Mouse (Mus musculus): ENCODE data around the gene Slc9a6. TPM values are rescaled to one million over a fixed set of nuclear protein-coding genes. Genes with fewer than 3 reads are reported as not detected.

Slc9a6 gene
- total RNA-seq (2021), result 100 to 1,000 TPM in 1 of 2 experiments, 10 to 100 TPM in 1; 93.7 to 109 TPM

GRCm38 (mm10) chrX:56609623-56610317 is at the start of gene Slc9a6:
Gene Slc9a6, plus strand, starts transcription at chrX:56609757.
- intact Hi-C loops (cut with DNase I), result no loop called here
- peak; percentile 19 to 86 for DNase-seq (ENCODE audit: extremely low spot score in 1 of 2, low spot score in 2 of 2)

GRCm38 (mm10) chrX:56572465-56572864 is 37.1 kb upstream of the Slc9a6 start:
- intact Hi-C loops (cut with DNase I), result no loop called here

GRCm38 (mm10) chrX:56578200-56578599 is 31.4 kb upstream of the Slc9a6 start:
- no peak for DNase-seq (ENCODE audit: extremely low spot score in 1 of 2, low spot score in 2 of 2)
- intact Hi-C loops (cut with DNase I), result no loop called here

More at GRCm38 (mm10) chrX:56572465-56572864, 37.1 kb upstream of the Slc9a6 start:
- DNase-seq (ENCODE audit: extremely low spot score in 1 of 2, low spot score in 2 of 2), result no peak

GRCm38 (mm10) chrX:56597219-56597886 is 12.2 kb upstream of the Slc9a6 start:
- peak in 1 of 2 experiments; percentile 25 for DNase-seq (ENCODE audit: extremely low spot score in 1 of 2, low spot score in 2 of 2)
- intact Hi-C loops (cut with DNase I), result no loop called here

- intact Hi-C loops (cut with DNase I), result no loop called here
Measured at GRCm38 (mm10) chrX:56597887-56598640, 11.5 kb upstream of the Slc9a6 start, which contains the start of gene Mmgt1. Gene Mmgt1, minus strand, starts transcription at chrX:56598069.

GRCm38 (mm10) chrX:56606536-56606935 is 3.0 kb upstream of the Slc9a6 start:
- intact Hi-C loops (cut with DNase I), result no loop called here
- no peak for DNase-seq (ENCODE audit: extremely low spot score in 1 of 2, low spot score in 2 of 2)

More at GRCm38 (mm10) chrX:56597887-56598640, 11.5 kb upstream of the Slc9a6 start, which contains the start of gene Mmgt1:
- DNase-seq (ENCODE audit: extremely low spot score in 1 of 2, low spot score in 2 of 2), result peak; percentile 91 to 95

- DNase-seq (ENCODE audit: extremely low spot score in 1 of 2, low spot score in 2 of 2), result no peak
Measured at GRCm38 (mm10) chrX:56607032-56607710, 2.4 kb upstream of the Slc9a6 start.

GRCm38 (mm10) chrX:56609285-56609622 is 303 bp upstream of the Slc9a6 start:
- DNase-seq (ENCODE audit: extremely low spot score in 1 of 2, low spot score in 2 of 2), result peak in 1 of 2 experiments; percentile 2
- intact Hi-C loops (cut with DNase I), result no loop called here

More at GRCm38 (mm10) chrX:56607032-56607710, 2.4 kb upstream of the Slc9a6 start:
- intact Hi-C loops (cut with DNase I), result no loop called here

GRCm38 (mm10) chrX:56610318-56610694 is 749 bp downstream of the Slc9a6 start:
- peak in 1 of 2 experiments; percentile 25 for DNase-seq (ENCODE audit: extremely low spot score in 1 of 2, low spot score in 2 of 2)
- intact Hi-C loops (cut with DNase I), result no loop called here

- DNase-seq (ENCODE audit: extremely low spot score in 1 of 2, low spot score in 2 of 2), result no peak
- intact Hi-C loops (cut with DNase I), result no loop called here
Measured at GRCm38 (mm10) chrX:56615236-56615635, 5.7 kb downstream of the Slc9a6 start.

- DNase-seq (ENCODE audit: extremely low spot score in 1 of 2, low spot score in 2 of 2), result no peak
- intact Hi-C loops (cut with DNase I), result no loop called here
Measured at GRCm38 (mm10) chrX:56636185-56636584, 26.6 kb downstream of the Slc9a6 start.

GRCm38 (mm10) chrX:56640066-56640465 is 30.5 kb downstream of the Slc9a6 start:
- no peak for DNase-seq (ENCODE audit: extremely low spot score in 1 of 2, low spot score in 2 of 2)
- intact Hi-C loops (cut with DNase I), result loop anchor here (10.0 kb wide), 1 partner anchor 415 kb away; the partner anchor contains the start of gene Htatsf1

- peak in 1 of 2 experiments; percentile 11 for DNase-seq (ENCODE audit: extremely low spot score in 1 of 2, low spot score in 2 of 2)
- intact Hi-C loops (cut with DNase I), result loop anchor here (5.0 to 10.0 kb wide), 2 partner anchors 138 to 405 kb away; partner anchors contain the start of gene Htatsf1
Measured at GRCm38 (mm10) chrX:56649549-56650354, 40.2 kb downstream of the Slc9a6 start.

- intact Hi-C loops (cut with DNase I), result loop anchor here (5.0 kb wide), 1 partner anchor 137 kb away; no protein-coding TSS in a partner anchor
- no peak for DNase-seq (ENCODE audit: extremely low spot score in 1 of 2, low spot score in 2 of 2)
Measured at GRCm38 (mm10) chrX:56650355-56650652, 40.7 kb downstream of the Slc9a6 start.

GRCm38 (mm10) chrX:56650885-56651284 is 41.3 kb downstream of the Slc9a6 start:
- intact Hi-C loops (cut with DNase I), result loop anchor here (5.0 kb wide), 1 partner anchor 136 kb away; no protein-coding TSS in a partner anchor
- no peak for DNase-seq (ENCODE audit: extremely low spot score in 1 of 2, low spot score in 2 of 2)

- intact Hi-C loops (cut with DNase I), result loop anchor here (5.0 kb wide), 1 partner anchor 136 kb away; no protein-coding TSS in a partner anchor
- no peak for DNase-seq (ENCODE audit: extremely low spot score in 1 of 2, low spot score in 2 of 2)
Measured at GRCm38 (mm10) chrX:56651738-56652137, 42.2 kb downstream of the Slc9a6 start.

GRCm38 (mm10) chrX:56655686-56656085 is 46.1 kb downstream of the Slc9a6 start:
- DNase-seq (ENCODE audit: extremely low spot score in 1 of 2, low spot score in 2 of 2), result no peak
- intact Hi-C loops (cut with DNase I), result no loop called here

GRCm38 (mm10) chrX:56659286-56659685 is 49.7 kb downstream of the Slc9a6 start:
- intact Hi-C loops (cut with DNase I), result no loop called here
- DNase-seq (ENCODE audit: extremely low spot score in 1 of 2, low spot score in 2 of 2), result no peak
